Mouse (Mus musculus): ENCODE measurements around the gene Car9. TPM values are rescaled to one million over a fixed set of nuclear protein-coding genes. Genes with fewer than 3 reads are reported as not detected.

Gene Car9
- polyA plus RNA-seq (2014; fragmentation: Nextera tagmentation; extraction: Ambion mirVana), result 0.30 TPM in 1 of 2 replicates, not detected in the other

DNA sequence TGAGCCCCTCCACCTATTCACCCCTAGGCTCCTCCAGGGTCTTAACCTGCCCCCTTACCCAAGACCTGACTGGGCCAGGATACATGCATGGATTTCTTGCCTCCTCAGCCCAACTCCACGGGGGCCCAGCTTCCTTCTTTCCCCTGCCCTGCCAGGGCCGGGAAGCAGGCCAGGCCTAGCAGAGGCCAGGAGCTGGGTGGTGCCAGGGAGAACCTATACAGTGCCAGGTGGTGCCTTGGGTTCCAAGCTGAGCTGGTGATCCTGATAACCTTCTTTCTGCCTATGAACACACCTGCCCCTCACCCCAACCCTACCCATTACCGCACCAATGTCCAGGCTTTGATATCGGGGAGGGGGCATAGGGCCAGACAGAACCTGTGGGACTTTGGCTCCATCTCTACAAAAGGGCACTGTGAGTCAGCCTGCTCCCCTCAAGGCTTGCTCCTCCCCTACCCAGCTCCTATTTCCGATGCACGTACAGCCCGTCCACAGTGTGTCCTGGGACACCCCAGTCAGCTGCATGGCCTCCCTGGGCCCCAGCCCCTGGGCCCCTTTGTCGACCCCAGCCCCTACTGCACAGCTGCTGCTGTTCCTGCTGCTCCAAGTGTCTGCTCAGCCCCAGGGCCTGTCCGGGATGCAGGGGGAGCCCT lies at the start of gene Car9:
Gene Car9, plus strand, starts transcription at position 431 of the 650 bp plus-strand sequence.
- no peak within 1 kb of the TSS for H3K4me3 ChIP-seq (replicated peaks; ENCODE audit: low read depth, low read length)
- no peak within 1 kb of the TSS for H3K4me2 ChIP-seq (ENCODE audit: low read length)
- ATAC-seq (ENCODE audit: low FRiP score, low TSS enrichment) (0 out of 2 replicates have a peak, but pooled peaks have one; percentile 20), DNase-seq (no peak)
- H3K27me3 ChIP-seq (ENCODE audit: control insufficient read depth, insufficient read depth, low read length), result no peaks in the 10 kb centered on the region; the same call in 1 of the 2 replicates
- H3K9ac ChIP-seq (replicated peaks; ENCODE audit: low read length), result no peak within 1 kb of the TSS
- no peak within 1 kb of the TSS for H3K27ac ChIP-seq (replicated peaks; ENCODE audit: low read depth, low read length)
- H3K4me1 ChIP-seq (ENCODE audit: control insufficient read depth, insufficient read depth, low read length), result peaks cover 4% of the 10 kb centered on the region; the same call in 1 of the 2 replicates
- no peaks in the 10 kb centered on the region for H3K9me3 ChIP-seq (ENCODE audit: control insufficient read depth, low read length)
- no peaks in the 10 kb centered on the region for H3K36me3 ChIP-seq (ENCODE audit: control insufficient read depth, insufficient read depth, low read length)
- WGBS, result 59% methylated on average over 9 of the region's 9 CpGs

DNA sequence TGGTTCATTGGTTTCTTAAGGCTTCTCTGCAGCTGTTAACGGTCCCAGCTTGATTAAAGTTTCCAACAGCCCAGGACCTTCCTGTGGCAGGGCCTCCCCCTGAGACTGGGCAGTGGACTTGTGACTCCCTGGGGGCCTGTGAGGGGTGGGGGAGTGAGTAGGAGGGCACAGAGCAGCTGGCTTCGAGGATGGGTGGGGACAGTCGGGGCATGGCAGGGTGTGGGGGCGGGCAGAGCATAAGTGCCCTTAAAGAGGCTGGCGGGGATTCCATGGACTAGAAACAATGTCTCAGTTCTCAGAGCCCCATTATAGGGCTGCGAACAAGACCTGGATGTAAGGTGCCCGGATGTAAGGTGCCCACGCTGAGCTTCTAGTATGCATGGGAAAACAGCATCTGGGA lies 49.6 kb upstream of the Car9 start:
- 26% methylated on average over 8 of the region's 8 CpGs for WGBS
- no peak overlapping the region for H3K9ac ChIP-seq (replicated peaks; ENCODE audit: low read length)

GRCm38 (mm10) chr4:43463102-43463501 lies 43.7 kb upstream of the Car9 start:
- H3K4me3 ChIP-seq (replicated peaks; ENCODE audit: low read depth, low read length), result no peak overlapping the region
- ATAC-seq (ENCODE audit: low FRiP score, low TSS enrichment) (no peak), DNase-seq (no peak)
- 95% methylated on average over 5 of the region's 5 CpGs for WGBS
- no peak overlapping the region for H3K4me2 ChIP-seq (ENCODE audit: low read length)
- H3K27me3 ChIP-seq (ENCODE audit: control insufficient read depth, insufficient read depth, low read length), result no peaks in the 10 kb centered on the region
- H3K4me1 ChIP-seq (ENCODE audit: control insufficient read depth, insufficient read depth, low read length), result no peaks in the 10 kb centered on the region
- H3K9me3 ChIP-seq (ENCODE audit: control insufficient read depth, low read length), result no peaks in the 10 kb centered on the region
- no peaks in the 10 kb centered on the region for H3K36me3 ChIP-seq (ENCODE audit: control insufficient read depth, insufficient read depth, low read length)
- H3K9ac ChIP-seq (replicated peaks; ENCODE audit: low read length), result no peak overlapping the region
- H3K27ac ChIP-seq (replicated peaks; ENCODE audit: low read depth, low read length), result no peak overlapping the region

More for the DNA sequence above, 49.6 kb upstream of the Car9 start:
- H3K4me2 ChIP-seq (ENCODE audit: low read length), result no peak overlapping the region
- no peak for ATAC-seq (ENCODE audit: low FRiP score, low TSS enrichment)
- no peak overlapping the region for H3K27ac ChIP-seq (replicated peaks; ENCODE audit: low read depth, low read length)
- H3K9me3 ChIP-seq (ENCODE audit: control insufficient read depth, low read length), result no peaks in the 10 kb centered on the region
- H3K4me3 ChIP-seq (replicated peaks; ENCODE audit: low read depth, low read length), result no peak overlapping the region
- peaks cover 11% of the 10 kb centered on the region; the same call in 1 of the 2 replicates for H3K4me1 ChIP-seq (ENCODE audit: control insufficient read depth, insufficient read depth, low read length)
- no peaks in the 10 kb centered on the region for H3K36me3 ChIP-seq (ENCODE audit: control insufficient read depth, insufficient read depth, low read length)
- no peaks in the 10 kb centered on the region for H3K27me3 ChIP-seq (ENCODE audit: control insufficient read depth, insufficient read depth, low read length)
- no peak for DNase-seq

DNA sequence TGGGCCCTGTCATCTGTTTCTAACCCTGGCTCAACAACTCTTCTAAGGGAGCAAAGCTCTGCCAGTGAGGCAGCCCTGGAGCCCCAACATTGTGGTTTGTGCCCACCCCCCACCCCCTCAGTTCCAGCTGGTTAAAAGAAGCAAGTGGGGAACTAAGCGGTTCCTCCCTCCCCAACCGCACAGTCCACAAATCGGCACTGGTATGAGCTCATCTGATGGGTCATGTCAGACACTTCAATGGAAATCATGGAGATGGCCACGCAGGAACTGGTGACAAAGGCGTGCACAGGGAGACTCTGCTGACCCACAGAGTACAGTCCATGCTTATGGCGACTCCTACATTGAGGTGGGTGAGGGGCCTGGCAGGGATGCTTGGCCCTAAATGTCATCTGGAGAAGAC lies 40.8 kb upstream of the Car9 start:
- WGBS, result 89% methylated on average over 6 of the region's 6 CpGs
- Histone ChIP-seq H3K4me3 (replicated peaks; ENCODE audit: low read depth, low read length) (no peak overlapping the region), H3K36me3 (ENCODE audit: control insufficient read depth, insufficient read depth, low read length) (no peaks in the 10 kb centered on the region), H3K4me2 (ENCODE audit: low read length) (no peak overlapping the region), H3K9me3 (ENCODE audit: control insufficient read depth, low read length) (no peaks in the 10 kb centered on the region), H3K27ac (replicated peaks; ENCODE audit: low read depth, low read length) (no peak overlapping the region), H3K27me3 (ENCODE audit: control insufficient read depth, insufficient read depth, low read length) (no peaks in the 10 kb centered on the region), H3K9ac (replicated peaks; ENCODE audit: low read length) (no peak overlapping the region), H3K4me1 (ENCODE audit: control insufficient read depth, insufficient read depth, low read length) (no peaks in the 10 kb centered on the region)
- DNase-seq (no peak), ATAC-seq (ENCODE audit: low FRiP score, low TSS enrichment) (no peak)

DNA sequence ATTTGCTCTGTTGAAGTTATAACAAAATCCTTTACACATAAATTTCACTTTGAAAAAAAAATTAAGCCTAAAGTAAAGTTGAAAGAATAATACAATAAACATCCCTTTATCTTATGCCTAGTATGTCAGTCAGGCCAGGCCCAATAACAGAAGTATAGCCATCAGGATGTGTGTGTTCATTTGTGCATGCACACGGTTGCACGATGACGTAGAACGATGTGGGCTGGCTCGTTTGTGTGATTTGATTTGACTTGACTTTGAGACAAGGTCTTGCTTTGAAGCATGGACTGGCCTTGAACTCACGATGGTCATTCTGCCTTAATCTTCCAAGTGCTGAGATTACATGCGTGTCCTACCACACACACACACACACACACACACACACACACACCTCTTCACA lies 39.9 kb upstream of the Car9 start:
- Histone ChIP-seq H3K27ac (replicated peaks; ENCODE audit: low read depth, low read length) (no peak overlapping the region), H3K4me2 (ENCODE audit: low read length) (no peak overlapping the region), H3K27me3 (ENCODE audit: control insufficient read depth, insufficient read depth, low read length) (no peaks in the 10 kb centered on the region), H3K9ac (replicated peaks; ENCODE audit: low read length) (no peak overlapping the region), H3K4me3 (replicated peaks; ENCODE audit: low read depth, low read length) (no peak overlapping the region), H3K4me1 (ENCODE audit: control insufficient read depth, insufficient read depth, low read length) (no peaks in the 10 kb centered on the region), H3K9me3 (ENCODE audit: control insufficient read depth, low read length) (no peaks in the 10 kb centered on the region), H3K36me3 (ENCODE audit: control insufficient read depth, insufficient read depth, low read length) (no peaks in the 10 kb centered on the region)
- no peak for ATAC-seq (ENCODE audit: low FRiP score, low TSS enrichment)
- 93% methylated on average over 7 of the region's 7 CpGs for WGBS
- DNase-seq, result no peak

DNA sequence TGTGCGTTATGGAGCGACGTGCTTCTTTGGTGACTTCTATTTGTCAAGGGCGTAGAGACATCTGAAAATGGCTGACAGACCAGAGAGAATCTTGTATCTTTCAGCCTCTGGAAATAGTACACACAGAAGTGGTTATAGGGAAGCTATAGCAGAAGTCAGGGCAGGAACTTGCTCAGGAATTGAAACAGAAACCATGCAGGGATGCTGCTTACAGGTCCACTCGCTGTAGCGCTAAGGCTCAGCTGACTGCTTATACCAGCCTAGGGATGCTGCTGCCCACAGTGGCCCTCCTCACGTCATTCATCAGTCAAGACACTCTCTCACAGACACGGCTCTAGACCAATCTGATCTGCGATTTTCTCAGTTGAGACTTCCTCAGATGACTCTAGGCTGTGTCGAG lies 36.5 kb upstream of the Car9 start:
- H3K4me1 ChIP-seq (ENCODE audit: control insufficient read depth, insufficient read depth, low read length), result no peaks in the 10 kb centered on the region
- H3K9ac ChIP-seq (replicated peaks; ENCODE audit: low read length), result no peak overlapping the region
- no peak overlapping the region for H3K27ac ChIP-seq (replicated peaks; ENCODE audit: low read depth, low read length)
- no peaks in the 10 kb centered on the region for H3K9me3 ChIP-seq (ENCODE audit: control insufficient read depth, low read length)
- ATAC-seq (ENCODE audit: low FRiP score, low TSS enrichment), result no peak
- 95% methylated on average over 10 of the region's 10 CpGs for WGBS
- no peak overlapping the region for H3K4me3 ChIP-seq (replicated peaks; ENCODE audit: low read depth, low read length)
- no peaks in the 10 kb centered on the region for H3K36me3 ChIP-seq (ENCODE audit: control insufficient read depth, insufficient read depth, low read length)
- H3K4me2 ChIP-seq (ENCODE audit: low read length), result no peak overlapping the region
- no peaks in the 10 kb centered on the region for H3K27me3 ChIP-seq (ENCODE audit: control insufficient read depth, insufficient read depth, low read length)
- no peak for DNase-seq

- Histone ChIP-seq H3K27me3 (ENCODE audit: control insufficient read depth, insufficient read depth, low read length) (no peaks in the 10 kb centered on the region), H3K36me3 (ENCODE audit: control insufficient read depth, insufficient read depth, low read length) (no peaks in the 10 kb centered on the region), H3K9me3 (ENCODE audit: control insufficient read depth, low read length) (no peaks in the 10 kb centered on the region), H3K27ac (replicated peaks; ENCODE audit: low read depth, low read length) (no peak overlapping the region), H3K4me2 (ENCODE audit: low read length) (no peak overlapping the region), H3K9ac (replicated peaks; ENCODE audit: low read length) (no peak overlapping the region), H3K4me3 (replicated peaks; ENCODE audit: low read depth, low read length) (no peak overlapping the region), H3K4me1 (ENCODE audit: control insufficient read depth, insufficient read depth, low read length) (no peaks in the 10 kb centered on the region)
- DNase-seq (no peak), ATAC-seq (ENCODE audit: low FRiP score, low TSS enrichment) (no peak)
- 88% methylated on average over 1 of the region's 1 CpGs for WGBS
These were observed 33.1 kb upstream of the Car9 start for GRCm38 (mm10) chr4:43473636-43474035.

GRCm38 (mm10) chr4:43476604-43477003 lies 30.2 kb upstream of the Car9 start:
- no peak for DNase-seq
- H3K9me3 ChIP-seq (ENCODE audit: control insufficient read depth, low read length), result no peaks in the 10 kb centered on the region
- 94% methylated on average over 6 of the region's 6 CpGs for WGBS
- no peak overlapping the region for H3K4me2 ChIP-seq (ENCODE audit: low read length)
- no peak overlapping the region for H3K9ac ChIP-seq (replicated peaks; ENCODE audit: low read length)
- no peak overlapping the region for H3K4me3 ChIP-seq (replicated peaks; ENCODE audit: low read depth, low read length)
- no peaks in the 10 kb centered on the region for H3K36me3 ChIP-seq (ENCODE audit: control insufficient read depth, insufficient read depth, low read length)
- no peak for ATAC-seq (ENCODE audit: low FRiP score, low TSS enrichment)
- H3K27ac ChIP-seq (replicated peaks; ENCODE audit: low read depth, low read length), result no peak overlapping the region
- no peaks in the 10 kb centered on the region for H3K4me1 ChIP-seq (ENCODE audit: control insufficient read depth, insufficient read depth, low read length)
- H3K27me3 ChIP-seq (ENCODE audit: control insufficient read depth, insufficient read depth, low read length), result no peaks in the 10 kb centered on the region

GRCm38 (mm10) chr4:43477857-43478533 lies 28.8 kb upstream of the Car9 start:
- Histone ChIP-seq H3K4me2 (ENCODE audit: low read length) (peak overlapping the region; percentile 51), H3K27me3 (ENCODE audit: control insufficient read depth, insufficient read depth, low read length) (no peaks in the 10 kb centered on the region), H3K9ac (replicated peaks; ENCODE audit: low read length) (0 out of 2 replicates have a peak overlapping the region, but pooled peaks have one; percentile 14), H3K4me3 (replicated peaks; ENCODE audit: low read depth, low read length) (peak overlapping the region; percentile 31), H3K36me3 (ENCODE audit: control insufficient read depth, insufficient read depth, low read length) (no peaks in the 10 kb centered on the region), H3K27ac (replicated peaks; ENCODE audit: low read depth, low read length) (no peak overlapping the region), H3K9me3 (ENCODE audit: control insufficient read depth, low read length) (no peaks in the 10 kb centered on the region), H3K4me1 (ENCODE audit: control insufficient read depth, insufficient read depth, low read length) (no peaks in the 10 kb centered on the region)
- 18% methylated on average over 11 of the region's 11 CpGs for WGBS
- peak; percentile 90 for ATAC-seq (ENCODE audit: low FRiP score, low TSS enrichment)
- peak; percentile 94 for DNase-seq
